In the genomic region with DNA sequence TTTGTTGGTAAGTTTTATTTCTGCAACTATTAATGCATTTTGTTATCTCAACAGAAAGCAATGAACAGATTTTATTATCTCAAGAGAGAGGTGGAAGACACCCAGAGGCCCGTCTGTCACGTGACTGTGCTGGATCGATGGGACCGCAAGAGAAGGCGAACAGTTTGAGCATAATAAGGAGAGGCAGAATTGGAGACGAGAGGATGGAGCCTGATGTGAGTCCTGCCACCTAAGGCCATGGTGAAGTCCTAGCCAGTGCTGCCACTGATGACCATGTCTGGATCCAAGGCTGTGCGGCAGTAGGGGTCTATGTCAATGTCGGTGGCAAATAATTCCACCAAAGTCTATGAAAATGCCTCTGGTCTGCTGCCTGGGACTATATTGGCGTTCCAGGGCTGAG, we compare ENCODE assay signal across 15 mouse cellular contexts.
"Had no signal": no experiment of that assay in that cellular context is flagged by ENCODE, and none has a peak within 500 bp of the region (broad histone marks: within the 10 kb centered on the region; RNA-seq: fewer than 3 reads in every experiment).

No protein-coding gene starts in this region.

- H3K9ac ChIP-seq: neural tube, embryonic 15.5 days; stomach, embryonic 15.5 days had no signal

- H3K4me2 ChIP-seq: neural tube, embryonic 15.5 days; stomach, embryonic 15.5 days had no signal

- DNase-seq: retina, postnatal 1 day; right cerebral cortex, adult 18-20 months; right cerebral cortex, postnatal 14 days; right cerebral cortex, postnatal 25 days; right cerebral cortex, postnatal 4 days; spleen, adult 18-20 months; thymus, adult 18-20 months; thymus, adult 2 months; thymus, postnatal 14 days; thymus, postnatal 25 days; thymus, postnatal 36 days; thymus, postnatal 4 days had no signal

- H3K36me3 ChIP-seq: neural tube, embryonic 15.5 days; stomach, embryonic 15.5 days had no signal

- H3K9me3 ChIP-seq: neural tube, embryonic 15.5 days; stomach, embryonic 15.5 days had no signal

- H3K27me3 ChIP-seq: neural tube, embryonic 15.5 days; stomach, embryonic 15.5 days had no signal

- H3K4me3 ChIP-seq: neural tube, embryonic 15.5 days; stomach, embryonic 15.5 days had no signal

- H3K27ac ChIP-seq: neural tube, embryonic 15.5 days; stomach, embryonic 15.5 days; stomach, postnatal 0 days had no signal

- H3K4me1 ChIP-seq: neural tube, embryonic 15.5 days; stomach, embryonic 15.5 days had no signal
